Mouse (Mus musculus) CH12.LX (cell line): Measurements from ENCODE around the gene Stc2.

ENCODE experiments used
- CHD1 ChIP-seq: IDR thresholded peaks from 2 replicates; pipeline ENCODE4 v1.6.1; 2012; ENCODE audit warnings: low read depth, low read length, improper control_type of control experiment, inconsistent platforms
- CTCF ChIP-seq, 2 experiments: IDR thresholded peaks in 1 of 2; conservative IDR thresholded peaks in 1 of 2; 2 replicates each; pipeline ENCODE4 v1.5.1; 2011 to 2012; ENCODE audit warnings: low read depth in 2 of 2, low read length in 2 of 2, improper control_type of control experiment in 1 of 2, inconsistent platforms in 1 of 2, mild to moderate bottlenecking in 1 of 2, moderate library complexity in 1 of 2
- ELF1 ChIP-seq: IDR thresholded peaks from 2 replicates; pipeline ENCODE4 v1.6.1; 2014; ENCODE audit warnings: low read depth, mild to moderate bottlenecking, inconsistent platforms, low read length, improper control_type of control experiment
- GABPA ChIP-seq: IDR thresholded peaks from 2 replicates; pipeline ENCODE4 v1.6.1; 2012; ENCODE audit warnings: low read depth, low read length, improper control_type of control experiment, inconsistent platforms; ENCODE audit not compliant: insufficient replicate concordance
- JUN ChIP-seq: IDR thresholded peaks from 2 replicates; pipeline ENCODE4 v1.6.1; 2011; ENCODE audit warnings: low read depth, mild to moderate bottlenecking, low read length, improper control_type of control experiment, moderate library complexity; ENCODE audit not compliant: insufficient read depth
- MAZ ChIP-seq: IDR thresholded peaks from 2 replicates; pipeline ENCODE4 v1.6.1; 2012; ENCODE audit warnings: low read depth, mild to moderate bottlenecking, inconsistent platforms, low read length, improper control_type of control experiment, moderate library complexity
- MXI1 ChIP-seq: IDR thresholded peaks from 2 replicates; pipeline ENCODE4 v1.6.1; 2011; ENCODE audit warnings: mild to moderate bottlenecking, low read depth, low read length, improper control_type of control experiment
- POLR2A ChIP-seq: IDR thresholded peaks from 2 replicates; pipeline ENCODE4 v1.6.1; 2011; ENCODE audit warnings: low read depth, mild to moderate bottlenecking, improper control_type of control experiment, low read length
- SIN3A ChIP-seq: IDR thresholded peaks from 2 replicates; pipeline ENCODE4 v1.6.1; 2012; ENCODE audit warnings: low read length, improper control_type of control experiment, inconsistent platforms
- SMC3 ChIP-seq: IDR thresholded peaks from 2 replicates; pipeline ENCODE4 v1.6.1; 2011; ENCODE audit warnings: low read depth, low read length, improper control_type of control experiment
- ZC3H11A ChIP-seq: IDR thresholded peaks from 2 replicates; pipeline ENCODE4 v1.6.1; 2012; ENCODE audit warnings: low read depth, mild to moderate bottlenecking, inconsistent platforms, low read length, improper control_type of control experiment

DNA sequence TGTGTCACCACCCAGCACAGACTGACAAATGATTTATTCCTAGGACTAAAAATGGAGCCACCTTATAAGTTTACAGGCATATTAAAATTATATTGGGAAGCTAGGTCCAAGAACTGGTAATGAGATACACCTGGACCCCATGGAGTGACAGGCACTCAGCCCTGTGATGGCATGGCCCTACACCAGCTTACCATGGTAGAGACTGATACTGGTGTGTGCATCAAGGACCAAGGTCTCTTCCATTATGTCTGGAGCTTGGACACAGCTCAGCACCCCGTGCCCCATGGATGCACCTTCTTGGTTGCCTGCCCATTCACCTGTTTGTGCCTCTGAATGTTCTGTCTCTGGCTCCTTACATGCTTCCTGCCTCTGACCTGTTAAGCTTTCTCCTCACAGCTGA is 36.9 kb upstream of the Stc2 start:
- TF ChIP-seq CHD1 (no peak), SMC3 (no peak), CTCF (conservative IDR thresholded peaks at IDR 0.05 in 1 of 2, IDR thresholded peaks at IDR 0.05 in 1 of 2; ENCODE audit: low read depth in 2 of 2, low read length in 2 of 2) (no peak), ELF1 (no peak), MXI1 (no peak), ZC3H11A (no peak), POLR2A (no peak), MAZ (no peak), GABPA (no peak), JUN (no peak), SIN3A (no peak)
